Mouse (Mus musculus) CH12.LX (cell line): ENCODE data around the gene Evi5.

Source experiments
- CTCF ChIP-seq, 2 experiments: IDR thresholded peaks in 1 of 2; conservative IDR thresholded peaks in 1 of 2; 2 replicates each; pipeline ENCODE4 v1.5.1; 2011 to 2012; ENCODE audit warnings: low read depth in 2 of 2, low read length in 2 of 2, improper control_type of control experiment in 1 of 2, inconsistent platforms in 1 of 2, mild to moderate bottlenecking in 1 of 2, moderate library complexity in 1 of 2
- E2F4 ChIP-seq: IDR thresholded peaks from 2 replicates; pipeline ENCODE4 v1.6.1; 2011; ENCODE audit warnings: low read depth, low read length, improper control_type of control experiment; ENCODE audit not compliant: insufficient replicate concordance
- EP300 ChIP-seq: IDR thresholded peaks from 2 replicates; pipeline ENCODE4 v1.6.1; 2011; ENCODE audit warnings: low read length, improper control_type of control experiment
- MAZ ChIP-seq: IDR thresholded peaks from 2 replicates; pipeline ENCODE4 v1.6.1; 2012; ENCODE audit warnings: low read depth, mild to moderate bottlenecking, inconsistent platforms, low read length, improper control_type of control experiment, moderate library complexity
- MXI1 ChIP-seq: IDR thresholded peaks from 2 replicates; pipeline ENCODE4 v1.6.1; 2011; ENCODE audit warnings: mild to moderate bottlenecking, low read depth, low read length, improper control_type of control experiment
- NELFE ChIP-seq: IDR thresholded peaks from 2 replicates; pipeline ENCODE4 v1.6.1; 2011; ENCODE audit warnings: low read depth, low read length, improper control_type of control experiment
- POLR2A ChIP-seq: IDR thresholded peaks from 2 replicates; pipeline ENCODE4 v1.6.1; 2011; ENCODE audit warnings: low read depth, mild to moderate bottlenecking, improper control_type of control experiment, low read length

GRCm38 (mm10) chr5:107798290-107798689 is 76.6 kb downstream of the Evi5 start:
- TF ChIP-seq CTCF (conservative IDR thresholded peaks at IDR 0.05 in 1 of 2, IDR thresholded peaks at IDR 0.05 in 1 of 2; ENCODE audit: low read depth in 2 of 2, low read length in 2 of 2) (no peak), POLR2A (no peak), MAZ (no peak), MXI1 (no peak), NELFE (no peak), E2F4 (no peak), EP300 (no peak)
